In genomic region chr11:70837031-70837430, GRCm38 (mm10) we compare ENCODE assay signal across 36 mouse cellular contexts. TPM values are rescaled to one million over a fixed set of nuclear protein-coding genes. Genes with fewer than 3 reads are reported as not detected.
"Had no signal": no experiment of that assay in that cellular context is flagged by ENCODE, and none has a peak within 500 bp of the region (broad histone marks: within the 10 kb centered on the region; RNA-seq: fewer than 3 reads in every experiment).

No protein-coding gene starts in this region.

- H3K9me3 ChIP-seq: embryonic facial prominence, embryonic 10.5 days; embryonic facial prominence, embryonic 12.5 days; embryonic facial prominence, embryonic 13.5 days; embryonic facial prominence, embryonic 15.5 days; forebrain, embryonic 13.5 days; forebrain, embryonic 15.5 days had no signal

- H3K9ac ChIP-seq: embryonic facial prominence, embryonic 12.5 days; embryonic facial prominence, embryonic 13.5 days; embryonic facial prominence, embryonic 15.5 days; forebrain, embryonic 12.5 days; forebrain, embryonic 13.5 days; forebrain, embryonic 15.5 days; forebrain, postnatal 0 days had no signal

- H3K4me3 ChIP-seq: embryonic facial prominence, embryonic 10.5 days; embryonic facial prominence, embryonic 12.5 days; embryonic facial prominence, embryonic 13.5 days; embryonic facial prominence, embryonic 15.5 days; erythroblast, embryonic 14.5 days; forebrain, embryonic 10.5 days; forebrain, embryonic 12.5 days; forebrain, embryonic 13.5 days; forebrain, embryonic 15.5 days; gastrocnemius, adult 2 months; heart, adult 2 months had no signal

- H3K27me3 ChIP-seq: embryonic facial prominence, embryonic 12.5 days; embryonic facial prominence, embryonic 13.5 days; embryonic facial prominence, embryonic 15.5 days; forebrain, embryonic 13.5 days; forebrain, embryonic 15.5 days had no signal

- DNase-seq: cerebellum, adult 2 months; cerebellum, adult 8-10 months; cerebellum, adult 9-10 months; cerebellum, adult 9-11 months; cerebellum, postnatal 10 days; cerebellum, postnatal 14 days; cerebellum, postnatal 25 days; cerebellum, postnatal 36 days; embryo, embryonic 11 days; forebrain, postnatal 0 days; gastrocnemius, adult 2 months; gastrocnemius, postnatal 10 days; gastrocnemius, postnatal 14 days; gastrocnemius, postnatal 25 days; gastrocnemius, postnatal 36 days; heart, adult 11 months; heart, adult 18-20 months; heart, adult 2 months had no signal

- H3K4me1 ChIP-seq: embryonic facial prominence, embryonic 10.5 days; embryonic facial prominence, embryonic 12.5 days; embryonic facial prominence, embryonic 13.5 days; embryonic facial prominence, embryonic 15.5 days; forebrain, embryonic 12.5 days; forebrain, embryonic 13.5 days; forebrain, embryonic 15.5 days had no signal

- H3K36me3 ChIP-seq: embryonic facial prominence, embryonic 10.5 days; embryonic facial prominence, embryonic 12.5 days; embryonic facial prominence, embryonic 13.5 days; embryonic facial prominence, embryonic 15.5 days; forebrain, embryonic 10.5 days; forebrain, embryonic 12.5 days; forebrain, embryonic 15.5 days had no signal

- H3K27ac ChIP-seq: embryonic facial prominence, embryonic 10.5 days; embryonic facial prominence, embryonic 12.5 days; embryonic facial prominence, embryonic 13.5 days; embryonic facial prominence, embryonic 15.5 days; forebrain, embryonic 10.5 days; forebrain, embryonic 12.5 days; forebrain, embryonic 13.5 days; forebrain, embryonic 15.5 days; gastrocnemius, adult 2 months; heart, adult 2 months had no signal

- H3K4me2 ChIP-seq: embryonic facial prominence, embryonic 12.5 days; embryonic facial prominence, embryonic 13.5 days; embryonic facial prominence, embryonic 15.5 days; forebrain, embryonic 12.5 days; forebrain, embryonic 13.5 days; forebrain, embryonic 15.5 days had no signal

- ATAC-seq: forebrain, embryonic 13.5 days; forebrain, embryonic 14.5 days; forebrain, embryonic 15.5 days; forebrain, embryonic 16.5 days; forebrain, postnatal 0 days had no signal

RNA-seq across cellular contexts. Expression of gene Scimp, which starts 24.6 kb away (rescaled TPM):
- total RNA-seq: common myeloid progenitor, adult 5-6 weeks; forebrain, postnatal 0 days; gastrocnemius, adult 18-20 months; gastrocnemius, adult 2 months; gastrocnemius, adult 8-10 months; gastrocnemius, postnatal 10 days; gastrocnemius, postnatal 25 days; gastrocnemius, postnatal 36 days; gastrocnemius, postnatal 4 days; granulocyte monocyte progenitor cell, adult 5-6 weeks had no signal
- polyA plus RNA-seq: embryonic facial prominence, embryonic 10.5 days; embryonic facial prominence, embryonic 11.5 days; embryonic facial prominence, embryonic 12.5 days; embryonic facial prominence, embryonic 15.5 days; erythroblast, embryonic 14.5 days; forebrain, embryonic 10.5 days; forebrain, embryonic 11.5 days; forebrain, embryonic 12.5 days; forebrain, embryonic 13.5 days; forebrain, embryonic 14.5 days; forebrain, embryonic 15.5 days; forebrain, embryonic 16.5 days; forebrain, postnatal 0 days had no signal
